Mouse (Mus musculus) ES-E14 (cell line): ENCODE data around the gene Per3.

Experiments used
- HCFC1 ChIP-seq: IDR thresholded peaks from 2 replicates; pipeline ENCODE4 v1.6.1; 2012; ENCODE audit warnings: low read length, inconsistent platforms, borderline replicate concordance; ENCODE audit not compliant: insufficient read depth
- MAFK ChIP-seq: IDR thresholded peaks from 2 replicates; pipeline ENCODE4 v1.6.1; 2014; ENCODE audit warnings: mild to moderate bottlenecking, low read depth, low read length, inconsistent platforms; ENCODE audit not compliant: insufficient read depth
- ZC3H11A ChIP-seq: IDR thresholded peaks from 2 replicates; pipeline ENCODE4 v1.6.1; 2012; ENCODE audit warnings: low read depth, mild to moderate bottlenecking, inconsistent platforms, low read length, borderline replicate concordance
- ZNF384 ChIP-seq: IDR thresholded peaks from 2 replicates; pipeline ENCODE4 v1.6.1; 2012; ENCODE audit warnings: low read depth, low read length, inconsistent platforms

GRCm38 (mm10) chr4:151010316-151010715 lies 34.1 kb downstream of the Per3 start:
- TF ChIP-seq HCFC1: no peak
- TF ChIP-seq ZNF384: no peak
- no peak for TF ChIP-seq ZC3H11A
- no peak for TF ChIP-seq MAFK
